Mouse (Mus musculus): ENCODE measurements around the gene Mrvi1.

DNA sequence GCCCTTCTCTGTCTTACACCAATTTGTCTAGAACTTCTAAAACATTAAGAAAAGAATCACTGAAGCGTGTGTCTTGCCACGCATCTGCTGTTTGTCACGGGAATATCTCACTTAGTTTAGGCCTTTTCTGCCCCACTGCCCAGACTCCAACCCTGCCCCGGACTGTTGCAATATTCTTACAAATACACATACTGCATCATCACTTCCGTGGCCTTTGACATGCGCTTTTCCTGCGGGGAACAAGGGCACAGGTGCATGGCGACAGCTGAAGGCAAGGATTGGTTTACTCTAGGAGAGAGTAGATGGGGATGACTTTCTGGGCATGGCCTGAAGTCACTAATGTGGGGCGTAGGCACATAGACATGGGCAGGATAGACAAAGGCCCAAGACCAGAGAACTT lies 87.6 kb downstream of the Mrvi1 start:
- no peak for TF ChIP-seq POLR2A (IDR thresholded peaks at IDR 0.05; ENCODE audit: low read depth, low read length)
- TF ChIP-seq CTCF (IDR thresholded peaks at IDR 0.05; ENCODE audit: borderline replicate concordance, insufficient read depth, low read length): no peak

Measured in embryonic fibroblast, embryonic 13.5 days (primary cell).